Mouse (Mus musculus) liver, embryonic 16.5 days (tissue): Measurements from ENCODE around the gene Helz2. TPM values are rescaled to one million over a fixed set of nuclear protein-coding genes. Genes with fewer than 3 reads are reported as not detected.

ENCODE experiments used
- ATAC-seq: fragments of 200-750 bp; cut with Nextera tagmentation; 2 replicates; pipeline ENCODE4 v1.8.0; 2017; ENCODE audit warnings: low read depth, mild to moderate bottlenecking, moderate number of reproducible peaks, moderate library complexity
- H3K27ac ChIP-seq: fragments of 300-500 bp; sonication (generic); 2 replicates; pipeline ENCODE4 v1.5.1; 2014; ENCODE audit warnings: mild to moderate bottlenecking, low read length
- H3K27me3 ChIP-seq: fragments of 300-500 bp; sonication (generic); 2 replicates; pipeline ENCODE4 v1.6.1; 2014; ENCODE audit warnings: low read depth, low read length, mixed read lengths; ENCODE audit not compliant: control insufficient read depth, insufficient read depth
- H3K36me3 ChIP-seq: fragments of 300-500 bp; sonication (generic); 2 replicates; pipeline ENCODE4 v1.6.1; 2014; ENCODE audit warnings: mild to moderate bottlenecking; ENCODE audit not compliant: control insufficient read depth, insufficient read depth
- H3K4me1 ChIP-seq: fragments of 300-500 bp; sonication (generic); 2 replicates; pipeline ENCODE4 v1.6.1; 2014; ENCODE audit warnings: low read depth, low read length, mixed read lengths; ENCODE audit not compliant: control insufficient read depth
- H3K4me2 ChIP-seq: fragments of 300-500 bp; sonication (generic); 2 replicates; pipeline ENCODE4 v1.6.1; 2014; ENCODE audit warnings: low read depth, low read length, mixed read lengths
- H3K4me3 ChIP-seq: fragments of 300-500 bp; sonication (generic); 2 replicates; pipeline ENCODE4 v1.5.1; 2014; ENCODE audit warnings: low read depth, mild to moderate bottlenecking, low read length
- H3K9ac ChIP-seq: fragments of 300-500 bp; sonication (generic); 2 replicates; pipeline ENCODE4 v1.6.1; 2014; ENCODE audit warnings: low read depth, low read length
- H3K9me3 ChIP-seq: fragments of 300-500 bp; sonication (generic); replicated peaks from 2 replicates; pipeline ENCODE4 v1.6.1; 2016; ENCODE audit warnings: low read length; ENCODE audit not compliant: control insufficient read depth
- WGBS: fragments of 180-500 bp; shearing (Covaris S2); extraction: QIAGEN DNeasy Blood & Tissue Kit; methylation state at CpG from one replicate; pipeline ENCODE4 v1.1.7; 2014; ENCODE audit not compliant: insufficient replicate concordance; 5-methylcytosine and 5-hydroxymethylcytosine counted together
- polyA plus RNA-seq: library from polyadenylated mRNA; unstranded; fragments of >200 nt; fragmentation: Nextera tagmentation; extraction: Ambion mirVana; gene quantifications from 2 replicates; pipeline ENCODE4 v1.2.1, GENCODE M21; 2015

The Helz2 gene
- polyA plus RNA-seq, 1 experiment from 2014 or later = 3.2 TPM

GRCm38 (mm10) chr2:181234680-181235079 lies 7.1 kb downstream of the Helz2 start:
- Histone ChIP-seq H3K9me3 (no peaks in the 10 kb centered on the region), H3K27ac (no peak overlapping the region), H3K4me2 (no peak overlapping the region), H3K27me3 (no peaks in the 10 kb centered on the region), H3K9ac (no peak overlapping the region), H3K4me1 (peaks cover 2% of the 10 kb centered on the region; the same call in 1 of the 2 replicates), H3K36me3 (peaks cover 17% of the 10 kb centered on the region), H3K4me3 (no peak overlapping the region)
- no peak for ATAC-seq
- 82% methylated on average over 11 of the region's 11 CpGs for WGBS

GRCm38 (mm10) chr2:181233443-181233842 lies 8.4 kb downstream of the Helz2 start:
- ATAC-seq = no peak
- Histone ChIP-seq H3K36me3 (peaks cover 21% of the 10 kb centered on the region), H3K27me3 (no peaks in the 10 kb centered on the region), H3K4me2 (no peak overlapping the region), H3K9me3 (no peaks in the 10 kb centered on the region), H3K9ac (no peak overlapping the region), H3K4me1 (no peaks in the 10 kb centered on the region), H3K4me3 (no peak overlapping the region), H3K27ac (no peak overlapping the region)
- 90% methylated on average over 15 of the region's 15 CpGs for WGBS

GRCm38 (mm10) chr2:181231171-181231570 lies 10.7 kb downstream of the Helz2 start:
- WGBS = 81% methylated on average over 20 of the region's 20 CpGs
- Histone ChIP-seq H3K27ac (no peak overlapping the region), H3K9me3 (no peaks in the 10 kb centered on the region), H3K27me3 (no peaks in the 10 kb centered on the region), H3K36me3 (peaks cover 20% of the 10 kb centered on the region), H3K4me1 (no peaks in the 10 kb centered on the region), H3K9ac (no peak overlapping the region), H3K4me2 (no peak overlapping the region), H3K4me3 (no peak overlapping the region)
- no peak for ATAC-seq

GRCm38 (mm10) chr2:181228335-181228734 lies 13.5 kb downstream of the Helz2 start:
- H3K4me1 ChIP-seq = no peaks in the 10 kb centered on the region
- no peaks in the 10 kb centered on the region for H3K27me3 ChIP-seq
- WGBS = 33% methylated on average over 1 of the region's 1 CpGs
- H3K9ac ChIP-seq = no peak overlapping the region
- no peak overlapping the region for H3K4me2 ChIP-seq
- H3K9me3 ChIP-seq = no peaks in the 10 kb centered on the region
- no peak overlapping the region for H3K27ac ChIP-seq
- ATAC-seq = no peak
- H3K36me3 ChIP-seq = peaks cover 13% of the 10 kb centered on the region
- H3K4me3 ChIP-seq = no peak overlapping the region

- Histone ChIP-seq H3K36me3 (peaks cover 12% of the 10 kb centered on the region), H3K4me3 (no peak overlapping the region), H3K4me1 (no peaks in the 10 kb centered on the region), H3K9me3 (no peaks in the 10 kb centered on the region), H3K9ac (no peak overlapping the region), H3K27ac (no peak overlapping the region), H3K27me3 (no peaks in the 10 kb centered on the region), H3K4me2 (no peak overlapping the region)
- ATAC-seq = no peak
- WGBS = 64% methylated on average over 3 of the region's 3 CpGs
Observed at GRCm38 (mm10) chr2:181227122-181227521, 14.7 kb downstream of the Helz2 start.

- H3K9me3 ChIP-seq = no peaks in the 10 kb centered on the region
- H3K4me1 ChIP-seq = peaks cover 4% of the 10 kb centered on the region
- H3K9ac ChIP-seq = no peak overlapping the region
- H3K36me3 ChIP-seq = 0 out of 2 replicates have a peak, but pooled peaks cover 8% of the 10 kb centered on the region
- H3K4me3 ChIP-seq = no peak overlapping the region
- ATAC-seq = 0 out of 2 replicates have a peak, but pooled peaks have one; percentile 12
- no peak overlapping the region for H3K4me2 ChIP-seq
- 58% methylated on average over 2 of the region's 2 CpGs for WGBS
- H3K27ac ChIP-seq = no peak overlapping the region
- H3K27me3 ChIP-seq = peaks cover 10% of the 10 kb centered on the region
Observed at GRCm38 (mm10) chr2:181224994-181225393, 16.8 kb downstream of the Helz2 start.

GRCm38 (mm10) chr2:181220361-181220760 lies 21.5 kb downstream of the Helz2 start:
- no peak overlapping the region for H3K4me3 ChIP-seq
- H3K36me3 ChIP-seq = no peaks in the 10 kb centered on the region
- H3K9ac ChIP-seq = no peak overlapping the region
- peak overlapping the region; percentile 51 for H3K4me2 ChIP-seq
- no peak overlapping the region for H3K27ac ChIP-seq
- peaks cover 22% of the 10 kb centered on the region for H3K4me1 ChIP-seq
- no peak for ATAC-seq
- WGBS = 37% methylated on average over 2 of the region's 2 CpGs
- H3K27me3 ChIP-seq = peaks cover 15% of the 10 kb centered on the region
- no peaks in the 10 kb centered on the region for H3K9me3 ChIP-seq

- Histone ChIP-seq H3K27ac (no peak within 1 kb of the TSS), H3K4me2 (peak within 1 kb of the TSS; percentile 51), H3K9me3 (no peaks in the 10 kb centered on the region), H3K27me3 (peaks cover 15% of the 10 kb centered on the region), H3K9ac (peak within 1 kb of the TSS; percentile 12; the same call in 1 of the 2 replicates), H3K4me1 (peaks cover 24% of the 10 kb centered on the region), H3K36me3 (no peaks in the 10 kb centered on the region), H3K4me3 (peak within 1 kb of the TSS; percentile 35)
- ATAC-seq = peak; percentile 69
- 5% methylated on average over 25 of the region's 25 CpGs for WGBS
Observed at GRCm38 (mm10) chr2:181219538-181220216, 22.1 kb downstream of the Helz2 start, which contains the start of gene Fndc11. Gene Fndc11 (plus strand): TSS chr2:181220013.

- no peaks in the 10 kb centered on the region for H3K36me3 ChIP-seq
- H3K4me1 ChIP-seq = peaks cover 24% of the 10 kb centered on the region
- no peak for ATAC-seq
- H3K27ac ChIP-seq = no peak overlapping the region
- peaks cover 18% of the 10 kb centered on the region for H3K27me3 ChIP-seq
- no peak overlapping the region for H3K4me2 ChIP-seq
- 24% methylated on average over 5 of the region's 5 CpGs for WGBS
- H3K9ac ChIP-seq = no peak overlapping the region
- H3K9me3 ChIP-seq = no peaks in the 10 kb centered on the region
- H3K4me3 ChIP-seq = no peak overlapping the region
Observed at GRCm38 (mm10) chr2:181218881-181219485, 22.8 kb downstream of the Helz2 start.
